Mouse (Mus musculus) hindbrain, embryonic 14.5 days (tissue): Measurements from ENCODE around the gene Arhgef15. TPM values are rescaled to one million over a fixed set of nuclear protein-coding genes. Genes with fewer than 3 reads are reported as not detected.
"Not testable (repeated sequence)": the region's sequence is repeated elsewhere in the genome, so short reads cannot be mapped to it uniquely, and the experiment has no call there.

Experiments
- ATAC-seq: fragments of 200-750 bp; cut with Nextera tagmentation; 2 replicates; pipeline ENCODE4 v1.8.0; 2017; ENCODE audit warnings: moderate number of reproducible peaks, mild to moderate bottlenecking, moderate TSS enrichment, moderate library complexity; ENCODE audit not compliant: low FRiP score
- DNase-seq: peaks from one replicate; pipeline ENCODE4 v3.0.0-alpha.2; 2015; ENCODE audit warnings: low spot score
- H3K27ac ChIP-seq: fragments of 300-500 bp; sonication (generic); 2 replicates; pipeline ENCODE4 v1.5.1; 2014; ENCODE audit warnings: mild to moderate bottlenecking, moderate library complexity
- H3K27me3 ChIP-seq: fragments of 300-500 bp; sonication (generic); 2 replicates; pipeline ENCODE4 v1.6.1; 2014; ENCODE audit warnings: mild to moderate bottlenecking, low read length, mixed read lengths; ENCODE audit not compliant: control insufficient read depth, insufficient read depth
- H3K36me3 ChIP-seq: fragments of 300-500 bp; sonication (generic); replicated peaks from 2 replicates; pipeline ENCODE4 v1.6.1; 2014; ENCODE audit not compliant: control insufficient read depth, insufficient read depth
- H3K4me1 ChIP-seq: fragments of 300-500 bp; sonication (generic); replicated peaks from 2 replicates; pipeline ENCODE4 v1.6.1; 2014; ENCODE audit warnings: antibody characterized with exemption, low read length, mixed read lengths; ENCODE audit not compliant: control insufficient read depth, insufficient read depth
- H3K4me2 ChIP-seq: fragments of 300-500 bp; sonication (generic); replicated peaks from 2 replicates; pipeline ENCODE4 v1.6.1; 2014; ENCODE audit warnings: mild to moderate bottlenecking, moderate library complexity
- H3K4me3 ChIP-seq: fragments of 300-500 bp; sonication (generic); replicated peaks from 2 replicates; pipeline ENCODE4 v1.5.1; 2014; ENCODE audit warnings: mild to moderate bottlenecking, low read length
- H3K9ac ChIP-seq: fragments of 300-500 bp; sonication (generic); 2 replicates; pipeline ENCODE4 v1.6.1; 2014
- H3K9me3 ChIP-seq: fragments of 300-500 bp; sonication (generic); 2 replicates; pipeline ENCODE4 v1.6.1; 2016; ENCODE audit warnings: low read length; ENCODE audit not compliant: control insufficient read depth
- WGBS: fragments of 180-500 bp; shearing (Covaris S2); extraction: QIAGEN DNeasy Blood & Tissue Kit; methylation state at CpG from one replicate; pipeline ENCODE4 v1.1.7; 2014; 5-methylcytosine and 5-hydroxymethylcytosine counted together
- polyA plus RNA-seq: library from polyadenylated mRNA; unstranded; fragments of >200 nt; fragmentation: Nextera tagmentation; extraction: Ambion mirVana; gene quantifications from 2 replicates; pipeline ENCODE4 v1.2.1, GENCODE M21; 2014

Arhgef15 gene
- polyA plus RNA-seq, 1 experiment from 2014 or later, result 23.4 TPM

DNA sequence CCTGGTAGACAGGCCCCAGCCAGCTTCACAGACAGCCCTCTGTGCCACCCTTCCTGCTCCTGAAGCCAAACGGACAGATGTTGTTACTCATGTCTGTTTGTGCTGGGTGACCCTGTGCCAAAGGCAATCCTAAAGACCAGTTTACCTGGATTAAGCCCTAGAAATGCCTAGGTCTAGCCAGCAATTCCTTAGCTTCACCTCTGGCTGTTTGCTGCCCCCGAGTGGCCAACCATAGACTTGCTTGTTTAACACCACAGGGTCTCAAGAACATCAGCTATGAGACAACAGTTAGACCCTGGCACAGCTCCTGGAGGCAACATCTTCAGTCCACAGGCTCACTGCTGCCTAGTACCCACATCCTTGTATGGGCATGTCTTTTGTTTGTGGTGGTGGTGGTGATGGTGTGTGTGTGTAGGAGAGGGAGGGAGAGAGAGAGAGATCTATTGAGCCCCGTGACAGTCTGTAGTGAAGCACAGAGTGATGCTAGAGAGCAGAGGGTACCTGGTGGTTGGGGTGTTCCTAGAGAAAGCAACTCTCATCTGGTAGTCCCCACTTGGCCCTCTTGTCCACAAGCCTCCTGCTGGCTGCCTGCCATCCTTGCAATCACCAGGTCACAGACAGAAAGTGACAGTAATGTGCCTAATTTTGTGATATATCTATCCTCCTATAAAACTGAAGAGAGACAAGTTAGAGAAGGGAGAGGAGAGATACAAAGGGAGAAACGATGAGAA lies 25.5 kb upstream of the Arhgef15 start:
- ATAC-seq, result peak; percentile 21; the same call in 1 of the 2 replicates

DNA sequence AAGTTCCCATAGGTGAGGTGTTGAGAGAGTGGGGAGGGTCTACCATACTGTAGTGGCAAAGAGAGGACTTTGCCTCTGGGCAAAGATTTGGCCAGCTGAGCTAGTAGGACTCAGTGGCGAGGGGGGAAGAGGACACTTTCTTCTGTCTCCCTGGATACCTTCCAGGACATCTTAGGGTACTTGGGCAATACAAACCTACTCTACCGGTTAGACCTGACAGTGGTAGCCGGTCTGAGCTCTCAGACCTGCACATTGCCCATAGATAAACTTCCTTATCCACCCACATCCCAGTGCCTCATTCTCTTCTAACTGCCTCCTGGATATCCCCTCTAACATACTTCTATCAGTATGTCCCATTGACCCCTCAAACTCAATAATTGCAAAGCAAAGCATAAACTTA lies 23.6 kb upstream of the Arhgef15 start:
- no peaks in the 10 kb centered on the region for H3K4me1 ChIP-seq
- DNase-seq (no peak), ATAC-seq (no peak)
- no peak overlapping the region for H3K27ac ChIP-seq
- peaks cover 8% of the 10 kb centered on the region; the same call in 1 of the 2 replicates for H3K36me3 ChIP-seq
- H3K27me3 ChIP-seq, result no peaks in the 10 kb centered on the region
- 72% methylated on average over 3 of the region's 3 CpGs for WGBS
- H3K4me2 ChIP-seq, result no peak overlapping the region
- no peak overlapping the region for H3K4me3 ChIP-seq
- H3K9ac ChIP-seq, result no peak overlapping the region
- no peaks in the 10 kb centered on the region for H3K9me3 ChIP-seq

More for the DNA sequence above, 25.5 kb upstream of the Arhgef15 start:
- no peak overlapping the region for H3K4me2 ChIP-seq
- no peak overlapping the region for H3K27ac ChIP-seq
- H3K9me3 ChIP-seq, result no peaks in the 10 kb centered on the region
- DNase-seq, result peak; percentile 84
- H3K4me1 ChIP-seq, result no peaks in the 10 kb centered on the region
- WGBS, result 42% methylated on average over 4 of the region's 4 CpGs
- no peaks in the 10 kb centered on the region for H3K27me3 ChIP-seq
- H3K36me3 ChIP-seq, result peaks cover 21% of the 10 kb centered on the region
- no peak overlapping the region for H3K4me3 ChIP-seq
- no peak overlapping the region for H3K9ac ChIP-seq

DNA sequence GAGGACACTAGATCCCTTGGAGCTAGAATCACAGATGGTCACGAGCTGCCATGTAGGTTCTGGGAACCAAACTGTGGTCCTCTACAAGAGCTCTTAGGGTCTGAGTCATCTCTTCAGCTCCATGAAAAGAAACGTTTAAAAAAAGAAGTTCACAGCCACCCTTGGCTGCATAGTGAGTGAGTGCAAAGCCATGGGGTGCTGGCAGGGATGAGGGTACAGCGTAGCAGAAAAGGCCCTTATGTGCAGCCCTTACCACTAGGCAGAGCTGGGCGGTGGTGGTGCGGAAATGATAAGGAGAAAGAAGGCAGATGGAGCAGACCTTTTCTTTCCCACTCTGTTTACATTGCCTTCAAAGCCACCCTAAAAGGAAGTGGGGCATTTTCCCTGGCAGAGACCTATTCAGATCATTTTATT lies 22.0 kb upstream of the Arhgef15 start:
- H3K4me3 ChIP-seq, result no peak overlapping the region
- ATAC-seq (no peak), DNase-seq (no peak)
- no peaks in the 10 kb centered on the region for H3K36me3 ChIP-seq
- H3K27me3 ChIP-seq, result no peaks in the 10 kb centered on the region
- no peak overlapping the region for H3K27ac ChIP-seq
- H3K4me1 ChIP-seq, result no peaks in the 10 kb centered on the region
- H3K4me2 ChIP-seq, result no peak overlapping the region
- no peaks in the 10 kb centered on the region for H3K9me3 ChIP-seq
- 73% methylated on average over 5 of the region's 5 CpGs for WGBS
- H3K9ac ChIP-seq, result no peak overlapping the region

DNA sequence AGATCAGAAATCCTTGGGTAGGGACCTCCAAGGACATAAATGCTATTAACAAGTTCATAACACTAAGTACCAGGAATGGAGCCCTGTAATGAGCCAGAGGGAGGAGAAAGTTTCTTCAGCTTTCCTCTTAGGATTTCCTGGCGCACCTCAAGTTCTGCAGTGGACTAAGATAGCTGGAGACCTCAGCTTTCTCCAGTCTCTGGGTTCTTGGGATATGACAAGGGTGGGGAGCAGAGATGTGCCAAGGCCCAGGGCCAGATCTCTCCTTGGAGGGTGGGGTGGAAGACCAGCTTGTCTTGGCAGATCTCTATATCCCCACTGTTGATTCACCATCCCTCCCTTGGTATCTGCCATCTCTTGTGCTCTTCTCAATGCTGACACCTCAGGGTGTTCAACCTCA lies 18.3 kb upstream of the Arhgef15 start:
- Histone ChIP-seq H3K4me3 (no peak overlapping the region), H3K9me3 (no peaks in the 10 kb centered on the region), H3K36me3 (no peaks in the 10 kb centered on the region), H3K4me1 (peaks cover 6% of the 10 kb centered on the region; the same call in 1 of the 2 replicates), H3K9ac (no peak overlapping the region), H3K27me3 (no peaks in the 10 kb centered on the region), H3K4me2 (no peak overlapping the region), H3K27ac (no peak overlapping the region)
- 89% methylated on average over 1 of the region's 1 CpGs for WGBS
- no peak for ATAC-seq
- no peak for DNase-seq

DNA sequence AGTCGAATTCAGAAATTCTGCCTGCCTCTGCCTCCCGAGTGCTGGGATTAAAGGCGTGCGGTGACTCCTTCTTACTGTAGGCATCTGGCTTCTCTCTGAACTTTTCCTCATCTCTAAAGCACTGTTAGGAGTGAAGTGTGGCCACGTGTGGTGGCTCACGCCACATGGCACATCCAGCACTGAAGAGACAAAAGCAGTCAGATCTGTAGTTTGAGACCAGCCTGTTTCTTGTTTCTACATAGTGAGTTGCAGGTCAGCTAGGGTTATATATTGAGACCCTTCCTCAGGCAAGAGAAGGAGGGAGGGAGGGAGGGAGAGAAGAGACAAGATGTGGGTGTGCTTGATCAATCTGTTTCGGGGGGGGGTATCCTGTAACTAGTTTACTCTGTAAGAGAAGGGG lies 17.8 kb upstream of the Arhgef15 start, which contains the start of gene Rangrf:
Rangrf (minus strand) TSS at position 101 of the 400 bp plus-strand sequence.
- peaks cover 6% of the 10 kb centered on the region; the same call in 1 of the 2 replicates for H3K4me1 ChIP-seq
- no peak within 1 kb of the TSS for H3K27ac ChIP-seq
- H3K9ac ChIP-seq, result peak within 1 kb of the TSS; percentile 40; the same call in 1 of the 2 replicates
- WGBS, result 83% methylated on average over 7 of the region's 7 CpGs
- peak within 1 kb of the TSS; percentile 69 for H3K4me2 ChIP-seq
- ATAC-seq (no peak), DNase-seq (no peak)
- no peaks in the 10 kb centered on the region for H3K9me3 ChIP-seq
- no peaks in the 10 kb centered on the region for H3K36me3 ChIP-seq
- peak within 1 kb of the TSS; percentile 38 for H3K4me3 ChIP-seq
- no peaks in the 10 kb centered on the region for H3K27me3 ChIP-seq

DNA sequence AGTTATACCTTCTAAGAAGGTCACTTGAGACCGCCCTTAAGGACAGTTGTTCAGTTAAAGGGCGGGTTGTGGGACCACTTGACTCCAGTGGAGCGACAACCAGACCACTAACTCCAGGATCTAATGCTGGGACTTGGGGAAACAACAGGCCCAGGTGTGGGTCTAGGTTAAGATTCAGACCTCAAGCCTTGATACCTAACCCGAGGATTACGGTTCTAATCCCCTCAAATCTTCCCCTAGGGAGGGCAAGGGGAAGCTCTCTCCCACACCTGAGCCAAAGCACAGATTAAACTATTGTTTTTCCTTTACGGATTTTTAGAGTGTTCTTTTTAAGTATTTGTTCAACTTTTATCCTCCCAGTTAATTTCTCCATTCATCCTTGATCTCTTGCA lies 16.8 kb upstream of the Arhgef15 start:
- H3K9me3 ChIP-seq, result no peaks in the 10 kb centered on the region
- no peak for ATAC-seq
- peak overlapping the region; percentile 38 for H3K4me3 ChIP-seq
- no peaks in the 10 kb centered on the region for H3K36me3 ChIP-seq
- 31% methylated on average over 6 of the region's 6 CpGs for WGBS
- peaks cover 6% of the 10 kb centered on the region; the same call in 1 of the 2 replicates for H3K4me1 ChIP-seq
- H3K9ac ChIP-seq, result peak overlapping the region; percentile 40; the same call in 1 of the 2 replicates
- no peak overlapping the region for H3K27ac ChIP-seq
- no peak for DNase-seq
- peak overlapping the region; percentile 69 for H3K4me2 ChIP-seq
- no peaks in the 10 kb centered on the region for H3K27me3 ChIP-seq

DNA sequence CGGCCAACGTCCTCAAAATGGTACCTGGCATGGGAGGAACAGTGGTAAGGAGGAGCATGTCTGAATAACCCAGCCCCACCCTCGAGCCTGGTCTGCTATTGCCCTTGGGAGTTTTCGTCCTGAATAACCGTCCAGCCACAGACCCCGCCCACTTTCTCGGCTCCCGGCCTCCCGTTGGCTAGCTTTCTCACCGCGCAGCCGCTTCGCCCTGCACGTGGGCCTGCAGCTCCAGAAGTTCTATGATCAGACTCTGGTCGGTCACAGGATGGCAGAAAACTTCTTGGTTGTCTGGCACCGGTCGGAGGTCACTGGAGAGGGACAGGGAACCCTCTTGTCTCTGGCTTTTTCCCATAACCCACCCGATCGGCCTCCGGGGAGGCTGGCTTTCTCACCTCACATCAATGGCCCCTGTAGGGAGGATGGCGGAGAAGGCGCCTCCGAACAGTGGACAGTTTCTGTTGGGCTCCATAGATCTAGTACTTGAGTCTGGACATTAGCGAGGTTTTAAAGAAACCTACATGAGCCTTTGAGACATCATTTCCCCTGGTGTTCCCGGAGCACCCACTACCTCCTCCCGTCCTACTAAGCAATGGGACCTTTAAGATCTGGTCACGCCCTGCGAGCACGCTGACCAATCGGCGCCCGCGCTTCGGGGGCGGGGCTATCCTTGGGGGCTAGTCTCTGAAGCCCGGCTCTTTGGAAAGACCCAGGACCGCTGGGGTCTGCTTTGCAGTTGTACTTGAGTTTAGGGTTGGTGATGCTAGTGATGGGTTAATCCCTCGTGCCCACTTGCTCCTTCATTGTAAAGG lies 16.2 kb upstream of the Arhgef15 start:
- Histone ChIP-seq H3K4me2 (peak overlapping the region; percentile 69), H3K4me1 (peaks cover 11% of the 10 kb centered on the region; the same call in 1 of the 2 replicates), H3K9ac (peak overlapping the region; percentile 40), H3K4me3 (peak overlapping the region; percentile 38)
- H3K36me3 ChIP-seq, H3K27ac ChIP-seq, H3K27me3 ChIP-seq, H3K9me3 ChIP-seq: not testable (repeated sequence)
- peak; percentile 78 for DNase-seq
- ATAC-seq, result peak; percentile 88
- WGBS, result under 1% methylated on average over 37 of the region's 38 CpGs

DNA sequence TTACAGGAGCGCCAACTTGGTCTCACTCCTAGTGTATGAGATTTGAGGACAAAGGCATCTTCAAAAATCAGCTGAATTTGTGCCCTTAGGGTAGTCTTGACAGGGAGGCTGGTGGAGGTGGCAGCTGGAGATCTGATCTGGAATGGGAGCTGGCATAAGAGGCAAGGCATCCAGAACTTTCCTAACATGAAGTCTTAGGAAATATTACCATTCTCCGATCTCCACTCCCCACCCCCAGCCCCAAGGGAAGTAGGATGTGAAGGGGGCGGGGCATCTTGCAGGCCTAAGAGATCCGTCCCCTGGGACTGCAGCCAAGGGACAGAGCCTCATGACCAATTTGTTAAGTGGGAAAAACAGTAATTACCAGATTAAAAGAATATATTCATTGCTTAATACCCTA lies 13.0 kb upstream of the Arhgef15 start:
- H3K27me3 ChIP-seq, result no peaks in the 10 kb centered on the region
- no peak overlapping the region for H3K9ac ChIP-seq
- no peak overlapping the region for H3K27ac ChIP-seq
- H3K9me3 ChIP-seq, result no peaks in the 10 kb centered on the region
- 82% methylated on average over 4 of the region's 4 CpGs for WGBS
- DNase-seq (no peak), ATAC-seq (no peak)
- no peak overlapping the region for H3K4me3 ChIP-seq
- no peak overlapping the region for H3K4me2 ChIP-seq
- H3K36me3 ChIP-seq, result no peaks in the 10 kb centered on the region
- peaks cover 18% of the 10 kb centered on the region; the same call in 1 of the 2 replicates for H3K4me1 ChIP-seq

DNA sequence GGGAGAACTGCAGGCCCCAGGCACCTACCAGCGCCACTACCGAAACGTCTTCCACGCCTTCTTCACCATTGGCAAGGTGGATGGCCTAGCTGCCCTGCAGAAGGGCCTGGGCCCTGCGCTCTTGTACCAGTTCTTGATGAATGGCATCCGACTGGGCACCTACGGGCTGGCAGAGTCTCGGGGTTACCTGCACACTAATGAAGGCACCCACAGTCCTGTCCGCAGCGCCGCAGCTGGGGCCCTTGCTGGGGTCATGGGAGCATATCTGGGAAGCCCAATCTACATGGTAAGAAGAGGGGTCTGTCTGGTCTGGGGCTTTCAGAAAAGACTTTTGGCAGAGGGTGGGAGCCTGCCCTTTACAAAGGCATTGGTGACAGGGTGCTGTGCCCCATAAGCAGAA lies 11.5 kb upstream of the Arhgef15 start:
- WGBS, result 84% methylated on average over 11 of the region's 11 CpGs
- Histone ChIP-seq H3K9me3 (no peaks in the 10 kb centered on the region), H3K4me2 (no peak overlapping the region; the same call in 1 of the 2 replicates), H3K4me1 (peaks cover 18% of the 10 kb centered on the region; the same call in 1 of the 2 replicates), H3K36me3 (no peaks in the 10 kb centered on the region), H3K27ac (no peak overlapping the region), H3K9ac (no peak overlapping the region; the same call in 1 of the 2 replicates), H3K4me3 (no peak overlapping the region), H3K27me3 (no peaks in the 10 kb centered on the region)
- ATAC-seq (no peak), DNase-seq (no peak)
